Mouse (Mus musculus) myocyte (in vitro differentiated cells): ENCODE data around the gene Eif3l.

Experiments used
- CEBPB ChIP-seq: IDR thresholded peaks from 2 replicates; pipeline ENCODE4 v1.6.1; 2011; ENCODE audit warnings: mild to moderate bottlenecking, moderate library complexity; ENCODE audit not compliant: poor library complexity, insufficient read depth, severe bottlenecking
- E2F4 ChIP-seq: IDR thresholded peaks from one replicate; pipeline ENCODE4 v1.6.1; 2011; ENCODE audit warnings: mild to moderate bottlenecking, control low read depth, moderate library complexity; ENCODE audit not compliant: insufficient read depth
- MAX ChIP-seq: IDR thresholded peaks from one replicate; pipeline ENCODE4 v1.6.1; 2011; ENCODE audit warnings: low read depth, mild to moderate bottlenecking, control low read depth
- MYOD1 ChIP-seq, 3 experiments: IDR thresholded peaks; one replicate each; pipeline ENCODE4 v1.6.1; 2011; ENCODE audit warnings: control low read depth in 2 of 3, low read depth in 2 of 3, mild to moderate bottlenecking in 2 of 3, moderate library complexity in 1 of 3; ENCODE audit not compliant: insufficient read length in 2 of 3, control insufficient read depth in 1 of 3
- MYOG ChIP-seq, 3 experiments: IDR thresholded peaks; one replicate each; pipeline ENCODE4 v1.6.1; 2011; ENCODE audit warnings: control low read depth in 2 of 3, low read depth in 2 of 3, mild to moderate bottlenecking in 2 of 3; ENCODE audit not compliant: insufficient read length in 2 of 3, control insufficient read depth in 1 of 3, insufficient read depth in 1 of 3
- POLR2A ChIP-seq: IDR thresholded peaks from one replicate; pipeline ENCODE4 v1.6.1; 2011; ENCODE audit warnings: low read depth, mild to moderate bottlenecking, control low read depth, moderate library complexity; ENCODE audit not compliant: insufficient read length
- POLR2AphosphoS2 ChIP-seq: IDR thresholded peaks from one replicate; pipeline ENCODE4 v1.6.1; 2011; ENCODE audit warnings: low read depth, control low read depth; ENCODE audit not compliant: insufficient read length
- REST ChIP-seq: IDR thresholded peaks from one replicate; pipeline ENCODE4 v1.6.1; 2011; ENCODE audit warnings: mild to moderate bottlenecking, control low read depth, moderate library complexity; ENCODE audit not compliant: insufficient read depth, insufficient read length
- SRF ChIP-seq: IDR thresholded peaks from one replicate; pipeline ENCODE4 v1.6.1; 2011; ENCODE audit warnings: low read depth; ENCODE audit not compliant: control insufficient read depth, insufficient read length
- TCF12 ChIP-seq: IDR thresholded peaks from one replicate; pipeline ENCODE4 v1.6.1; 2011; ENCODE audit warnings: mild to moderate bottlenecking, control low read depth; ENCODE audit not compliant: poor library complexity, insufficient read depth, severe bottlenecking
- TCF3 ChIP-seq: IDR thresholded peaks from one replicate; pipeline ENCODE4 v1.6.1; 2011; ENCODE audit warnings: low read depth, control low read depth; ENCODE audit not compliant: insufficient read length
- USF1 ChIP-seq: IDR thresholded peaks from one replicate; pipeline ENCODE4 v1.6.1; 2011; ENCODE audit warnings: low read depth, mild to moderate bottlenecking, control low read depth, moderate library complexity

GRCm38 (mm10) chr15:79115276-79115675 lies 40.3 kb downstream of the Eif3l start:
- no peak for TF ChIP-seq E2F4
- TF ChIP-seq POLR2A = no peak
- no peak for TF ChIP-seq TCF12
- no peak for TF ChIP-seq USF1
- no peak for TF ChIP-seq POLR2AphosphoS2
- no peak for TF ChIP-seq MYOD1 (IDR thresholded peaks at IDR 0.05; ENCODE audit: control insufficient read depth in 1 of 3, insufficient read length in 2 of 3, low read depth in 2 of 3)
- no peak for TF ChIP-seq MYOG (IDR thresholded peaks at IDR 0.05; ENCODE audit: control insufficient read depth in 1 of 3, insufficient read depth in 1 of 3, insufficient read length in 2 of 3, low read depth in 2 of 3)
- no peak for TF ChIP-seq TCF3
- TF ChIP-seq CEBPB = no peak
- no peak for TF ChIP-seq MAX
- no peak for TF ChIP-seq SRF
- TF ChIP-seq REST = no peak
